Mouse (Mus musculus): ENCODE measurements around the gene Mphosph9. TPM values are rescaled to one million over a fixed set of nuclear protein-coding genes. Genes with fewer than 3 reads are reported as not detected.
"Not testable (repeated sequence)": the region's sequence is repeated elsewhere in the genome, so short reads cannot be mapped to it uniquely, and the experiment has no call there.

The Mphosph9 gene
- polyA plus RNA-seq, 1 experiment, result 2.4 TPM

GRCm38 (mm10) chr5:124366721-124367120 is 38.9 kb upstream of the Mphosph9 start:
- H3K27me3 ChIP-seq (ENCODE audit: control insufficient read depth, insufficient read depth, insufficient read length), result no peaks in the 10 kb centered on the region
- no peak overlapping the region for H3ac ChIP-seq (ENCODE audit: control insufficient read depth, insufficient read length)
- peaks cover 4% of the 10 kb centered on the region for H3K36me3 ChIP-seq (ENCODE audit: control insufficient read depth, insufficient read depth)
- H3K4me3 ChIP-seq, result no peak overlapping the region
- H3K79me2 ChIP-seq (ENCODE audit: control insufficient read depth, insufficient read depth), result no peaks in the 10 kb centered on the region
- H3K4me2 ChIP-seq (ENCODE audit: low read depth), result no peak overlapping the region
- TF ChIP-seq POLR2AphosphoS2 (IDR thresholded peaks at IDR 0.05; ENCODE audit: insufficient read length, low read depth), result no peak

- H3K79me2 ChIP-seq (ENCODE audit: control insufficient read depth, insufficient read depth), result no peaks in the 10 kb centered on the region
- TF ChIP-seq MYOG (IDR thresholded peaks at IDR 0.05; ENCODE audit: control insufficient read depth in 1 of 3, insufficient read depth in 1 of 3, insufficient read length in 2 of 3, low read depth in 2 of 3), result no peak
- TF ChIP-seq MAX (IDR thresholded peaks at IDR 0.05; ENCODE audit: low read depth), result no peak
- no peak for TF ChIP-seq MYOD1 (IDR thresholded peaks at IDR 0.05; ENCODE audit: control insufficient read depth in 1 of 3, insufficient read length in 2 of 3, low read depth in 2 of 3)
- TF ChIP-seq REST (IDR thresholded peaks at IDR 0.05; ENCODE audit: insufficient read depth, insufficient read length), result no peak
- no peak for TF ChIP-seq E2F4 (IDR thresholded peaks at IDR 0.05; ENCODE audit: insufficient read depth)
- no peak for TF ChIP-seq TCF3 (IDR thresholded peaks at IDR 0.05; ENCODE audit: insufficient read length, low read depth)
- TF ChIP-seq USF1 (IDR thresholded peaks at IDR 0.05; ENCODE audit: low read depth), result no peak
- no peak for TF ChIP-seq CEBPB (IDR thresholded peaks at IDR 0.05; ENCODE audit: insufficient read depth, poor library complexity, severe bottlenecking)
- TF ChIP-seq POLR2AphosphoS2 (IDR thresholded peaks at IDR 0.05; ENCODE audit: insufficient read length, low read depth), result no peak
- TF ChIP-seq SRF (IDR thresholded peaks at IDR 0.05; ENCODE audit: control insufficient read depth, insufficient read length, low read depth), result no peak
- TF ChIP-seq POLR2A (IDR thresholded peaks at IDR 0.05; ENCODE audit: insufficient read length, low read depth), result no peak
- TF ChIP-seq TCF12 (IDR thresholded peaks at IDR 0.05; ENCODE audit: insufficient read depth, poor library complexity, severe bottlenecking), result no peak
- H3K4me3 ChIP-seq, result no peak overlapping the region
- H3ac ChIP-seq (ENCODE audit: control insufficient read depth, insufficient read length), result no peak overlapping the region
- no peaks in the 10 kb centered on the region for H3K36me3 ChIP-seq (ENCODE audit: control insufficient read depth, insufficient read depth)
- H3K4me2 ChIP-seq (ENCODE audit: low read depth), result no peak overlapping the region
- no peaks in the 10 kb centered on the region for H3K27me3 ChIP-seq (ENCODE audit: control insufficient read depth, insufficient read depth, insufficient read length)
Observed at GRCm38 (mm10) chr5:124365754-124366153, 38.0 kb upstream of the Mphosph9 start.

GRCm38 (mm10) chr5:124364173-124364918 is 36.6 kb upstream of the Mphosph9 start:
- Histone ChIP-seq H3K4me3 (no peak overlapping the region), H3K36me3 (ENCODE audit: control insufficient read depth, insufficient read depth) (no peaks in the 10 kb centered on the region), H3K79me2 (ENCODE audit: control insufficient read depth, insufficient read depth) (no peaks in the 10 kb centered on the region), H3K27me3 (ENCODE audit: control insufficient read depth, insufficient read depth, insufficient read length) (no peaks in the 10 kb centered on the region), H3ac (ENCODE audit: control insufficient read depth, insufficient read length) (no peak overlapping the region), H3K4me2 (ENCODE audit: low read depth) (no peak overlapping the region)
- TF ChIP-seq USF1 (IDR thresholded peaks at IDR 0.05; ENCODE audit: low read depth) (no peak), E2F4 (IDR thresholded peaks at IDR 0.05; ENCODE audit: insufficient read depth) (no peak), SRF (IDR thresholded peaks at IDR 0.05; ENCODE audit: control insufficient read depth, insufficient read length, low read depth) (no peak)

- not testable (repeated sequence) for H3K36me3 ChIP-seq (ENCODE audit: control insufficient read depth, insufficient read depth); H3K27me3 ChIP-seq (ENCODE audit: control insufficient read depth, insufficient read depth, insufficient read length); H3K79me2 ChIP-seq (ENCODE audit: control insufficient read depth, insufficient read depth); H3K4me2 ChIP-seq (ENCODE audit: low read depth); H3K4me3 ChIP-seq; H3ac ChIP-seq (ENCODE audit: control insufficient read depth, insufficient read length)
Observed at GRCm38 (mm10) chr5:124362982-124363381, 35.2 kb upstream of the Mphosph9 start, which contains the start of gene Cdk2ap1. Gene Cdk2ap1 (minus strand): TSS chr5:124363082.

- no peak overlapping the region for H3K4me3 ChIP-seq
- no peaks in the 10 kb centered on the region for H3K27me3 ChIP-seq (ENCODE audit: control insufficient read depth, insufficient read depth, insufficient read length)
- peaks cover 3% of the 10 kb centered on the region for H3K79me2 ChIP-seq (ENCODE audit: control insufficient read depth, insufficient read depth)
- no peak for TF ChIP-seq E2F4 (IDR thresholded peaks at IDR 0.05; ENCODE audit: insufficient read depth)
- TF ChIP-seq REST (IDR thresholded peaks at IDR 0.05; ENCODE audit: insufficient read depth, insufficient read length), result no peak
- TF ChIP-seq USF1 (IDR thresholded peaks at IDR 0.05; ENCODE audit: low read depth), result no peak
- TF ChIP-seq TCF12 (IDR thresholded peaks at IDR 0.05; ENCODE audit: insufficient read depth, poor library complexity, severe bottlenecking), result no peak
- no peak for TF ChIP-seq MAX (IDR thresholded peaks at IDR 0.05; ENCODE audit: low read depth)
- no peak for TF ChIP-seq POLR2AphosphoS2 (IDR thresholded peaks at IDR 0.05; ENCODE audit: insufficient read length, low read depth)
- TF ChIP-seq MYOD1 (IDR thresholded peaks at IDR 0.05; ENCODE audit: control insufficient read depth in 1 of 3, insufficient read length in 2 of 3, low read depth in 2 of 3), result no peak
- no peak for TF ChIP-seq MYOG (IDR thresholded peaks at IDR 0.05; ENCODE audit: control insufficient read depth in 1 of 3, insufficient read depth in 1 of 3, insufficient read length in 2 of 3, low read depth in 2 of 3)
- no peak for TF ChIP-seq CEBPB (IDR thresholded peaks at IDR 0.05; ENCODE audit: insufficient read depth, poor library complexity, severe bottlenecking)
- TF ChIP-seq POLR2A (IDR thresholded peaks at IDR 0.05; ENCODE audit: insufficient read length, low read depth), result no peak
- TF ChIP-seq TCF3 (IDR thresholded peaks at IDR 0.05; ENCODE audit: insufficient read length, low read depth), result no peak
- TF ChIP-seq SRF (IDR thresholded peaks at IDR 0.05; ENCODE audit: control insufficient read depth, insufficient read length, low read depth), result no peak
- H3ac ChIP-seq (ENCODE audit: control insufficient read depth, insufficient read length), result no peak overlapping the region
- H3K4me2 ChIP-seq (ENCODE audit: low read depth), result no peak overlapping the region
- no peaks in the 10 kb centered on the region for H3K36me3 ChIP-seq (ENCODE audit: control insufficient read depth, insufficient read depth)
Observed at GRCm38 (mm10) chr5:124359641-124360040, 31.9 kb upstream of the Mphosph9 start.
